Mouse (Mus musculus) gastrocnemius, postnatal 10 days (tissue): ENCODE data around the gene Stx6. TPM values are rescaled to one million over a fixed set of nuclear protein-coding genes. Genes with fewer than 3 reads are reported as not detected.

ENCODE experiments used
- DNase-seq: peaks from one replicate; pipeline ENCODE4 v3.0.0; 2021; ENCODE audit warnings: mixed read lengths
- total RNA-seq, 2 experiments: library from RNA; stranded (reverse); gene quantifications; 2 replicates each; pipeline ENCODE4 v1.2.3; 2021

Gene Stx6
- total RNA-seq, 2 experiments from 2014 or later, result 26.8 to 27.4 TPM

DNA sequence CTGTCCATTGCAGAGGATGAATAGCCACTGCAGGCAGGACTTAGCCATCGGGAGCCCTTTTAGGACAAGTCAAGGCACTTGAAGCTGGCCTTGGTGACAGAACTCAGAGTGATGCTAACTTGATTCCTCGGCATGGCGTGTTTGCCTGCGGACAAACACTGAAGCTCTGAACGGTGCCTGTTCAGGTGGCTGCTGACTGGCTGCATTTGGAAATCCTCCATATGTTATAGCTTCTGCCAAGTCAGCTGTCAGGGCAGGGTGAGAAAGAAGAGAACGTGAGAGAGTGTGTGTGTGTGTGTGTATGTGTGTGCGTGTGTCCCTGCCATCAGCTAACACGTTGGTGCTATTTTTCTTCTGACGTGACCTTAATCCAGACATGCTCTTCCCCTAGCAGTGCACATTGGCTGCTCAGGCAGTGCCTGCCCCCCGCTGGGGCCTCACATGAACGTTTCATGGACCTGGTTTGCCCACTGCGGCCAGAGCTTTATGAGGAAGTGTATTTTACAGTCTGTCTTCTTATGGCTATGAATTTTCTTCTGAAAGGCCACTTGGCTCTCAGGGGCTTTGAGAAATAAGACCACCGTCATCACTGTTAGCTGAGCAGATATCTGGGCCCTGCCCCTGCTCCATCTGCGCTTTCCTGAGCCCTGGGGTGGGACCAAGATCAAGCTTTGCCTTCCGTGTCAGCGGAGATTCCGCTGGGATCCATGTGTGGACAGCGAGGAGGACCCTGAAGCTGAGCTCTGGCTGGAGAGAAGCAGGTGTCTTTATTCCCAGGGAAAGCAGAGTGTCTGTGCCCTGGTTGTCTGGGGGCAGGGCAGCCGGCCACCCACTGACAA, 47.5 kb downstream of the Stx6 start:
- DNase-seq, result no peak

DNA sequence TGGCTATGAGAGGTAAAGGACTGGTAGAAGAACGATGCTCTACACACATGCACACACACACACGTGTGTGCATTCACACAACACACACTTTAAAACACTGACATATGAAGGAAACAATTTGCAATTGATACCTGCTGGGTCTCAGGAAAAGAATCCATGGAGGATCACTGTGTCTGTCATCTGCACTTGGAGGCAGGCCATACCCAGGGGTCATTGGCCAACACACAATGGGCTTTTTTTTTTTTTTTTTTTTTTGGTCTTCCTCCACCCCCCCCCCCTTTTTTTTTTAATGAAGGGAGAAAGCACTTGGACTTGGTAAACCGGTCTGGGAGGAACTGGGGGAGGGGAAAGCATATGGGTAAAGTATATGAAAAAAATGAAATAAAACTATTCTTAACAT, 49.3 kb downstream of the Stx6 start:
- no peak for DNase-seq

DNA sequence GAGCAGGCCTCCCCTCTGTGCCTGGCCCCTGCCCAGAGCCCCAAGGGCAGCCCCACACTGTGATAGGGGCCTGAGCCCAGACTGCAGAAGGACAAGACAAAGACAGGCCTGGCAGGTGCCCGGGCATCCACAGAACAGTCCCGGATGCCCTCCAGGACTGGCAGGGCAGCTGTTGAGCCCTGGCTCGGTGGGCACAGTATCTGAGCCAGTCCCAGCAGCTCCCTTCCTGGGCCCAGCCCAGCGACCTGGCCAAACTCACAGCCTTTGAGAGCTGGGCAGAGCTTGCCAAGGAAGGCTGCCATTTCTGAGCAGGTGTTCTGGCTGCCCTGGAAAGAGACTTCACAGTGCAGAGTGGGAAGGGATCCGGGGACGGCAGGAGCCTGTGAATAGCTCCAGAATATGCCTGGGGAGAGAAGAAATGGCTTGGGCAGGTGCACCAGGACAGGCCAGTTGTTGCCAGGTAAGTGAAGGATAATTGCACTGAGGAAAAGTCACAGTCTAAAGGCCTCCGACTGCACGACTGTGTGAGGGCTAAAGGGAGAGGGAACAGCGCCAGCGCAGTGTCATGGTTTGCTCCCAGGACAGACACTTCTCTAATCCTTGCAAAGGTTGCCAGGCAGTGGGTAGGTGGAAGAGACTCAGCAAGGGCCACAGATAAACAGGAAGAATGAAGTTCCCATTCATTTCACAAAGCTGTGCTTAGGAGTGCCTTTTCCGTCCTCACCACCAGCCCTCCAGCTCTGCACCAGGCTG, 51.7 kb downstream of the Stx6 start:
- DNase-seq, result peak; percentile 70

DNA sequence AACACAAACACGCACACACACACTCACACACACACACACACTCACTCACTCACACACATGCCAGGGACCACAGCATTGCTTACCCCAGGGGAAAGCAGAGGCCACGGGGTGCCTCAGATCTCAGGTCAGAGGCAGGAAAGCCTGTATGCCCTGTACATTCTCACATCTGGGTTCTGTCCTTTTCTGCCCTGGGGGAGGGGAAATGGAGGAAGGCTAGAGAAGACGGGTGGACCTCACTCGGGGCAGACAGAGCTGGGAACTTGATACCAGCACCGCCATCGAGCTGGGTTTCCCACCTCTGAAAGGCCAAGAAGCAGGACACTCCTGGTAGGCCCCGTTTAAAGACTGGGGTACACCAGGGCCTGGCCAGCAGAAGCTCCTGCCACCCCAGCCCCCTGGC, 52.5 kb downstream of the Stx6 start:
- DNase-seq, result no peak

DNA sequence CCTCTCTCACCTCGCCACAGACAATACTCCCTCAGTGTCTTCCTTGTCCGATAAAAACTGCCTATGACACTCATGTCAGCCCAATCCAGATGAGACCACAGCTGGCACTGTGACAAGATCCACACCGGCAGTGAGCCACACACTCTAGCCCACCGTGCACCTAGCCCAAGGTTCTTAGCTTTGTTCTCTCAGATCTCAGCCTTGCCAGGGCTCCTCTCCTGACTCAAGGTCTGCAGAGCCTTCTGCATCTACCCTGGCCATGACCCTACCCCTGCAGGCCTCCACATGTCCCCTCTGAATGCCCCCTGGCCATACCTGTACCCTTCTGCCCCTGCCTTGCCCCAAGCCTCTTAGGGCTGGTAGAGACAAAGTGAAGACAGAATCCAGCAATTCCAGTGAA, 53.6 kb downstream of the Stx6 start:
- DNase-seq, result no peak

DNA sequence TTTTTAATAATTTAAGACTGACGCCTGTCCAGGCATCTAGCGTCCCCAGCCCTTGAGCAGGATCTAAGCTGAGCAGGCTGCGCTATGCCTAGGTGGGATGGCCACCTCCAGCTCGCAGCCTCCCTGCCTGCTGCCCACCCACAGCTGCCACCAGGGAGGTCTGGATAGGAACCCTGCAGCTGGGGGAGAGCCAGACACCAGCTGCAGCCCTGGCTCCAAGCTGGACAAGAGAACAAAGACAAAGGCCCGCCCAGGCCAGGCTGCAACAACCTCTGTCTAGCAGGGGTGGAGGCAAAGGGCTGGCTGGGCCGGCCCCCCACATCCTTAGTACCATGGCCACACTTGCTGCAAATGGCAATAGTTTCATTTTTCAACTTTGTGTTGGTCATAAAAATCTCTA, 54.0 kb downstream of the Stx6 start:
- no peak for DNase-seq

DNA sequence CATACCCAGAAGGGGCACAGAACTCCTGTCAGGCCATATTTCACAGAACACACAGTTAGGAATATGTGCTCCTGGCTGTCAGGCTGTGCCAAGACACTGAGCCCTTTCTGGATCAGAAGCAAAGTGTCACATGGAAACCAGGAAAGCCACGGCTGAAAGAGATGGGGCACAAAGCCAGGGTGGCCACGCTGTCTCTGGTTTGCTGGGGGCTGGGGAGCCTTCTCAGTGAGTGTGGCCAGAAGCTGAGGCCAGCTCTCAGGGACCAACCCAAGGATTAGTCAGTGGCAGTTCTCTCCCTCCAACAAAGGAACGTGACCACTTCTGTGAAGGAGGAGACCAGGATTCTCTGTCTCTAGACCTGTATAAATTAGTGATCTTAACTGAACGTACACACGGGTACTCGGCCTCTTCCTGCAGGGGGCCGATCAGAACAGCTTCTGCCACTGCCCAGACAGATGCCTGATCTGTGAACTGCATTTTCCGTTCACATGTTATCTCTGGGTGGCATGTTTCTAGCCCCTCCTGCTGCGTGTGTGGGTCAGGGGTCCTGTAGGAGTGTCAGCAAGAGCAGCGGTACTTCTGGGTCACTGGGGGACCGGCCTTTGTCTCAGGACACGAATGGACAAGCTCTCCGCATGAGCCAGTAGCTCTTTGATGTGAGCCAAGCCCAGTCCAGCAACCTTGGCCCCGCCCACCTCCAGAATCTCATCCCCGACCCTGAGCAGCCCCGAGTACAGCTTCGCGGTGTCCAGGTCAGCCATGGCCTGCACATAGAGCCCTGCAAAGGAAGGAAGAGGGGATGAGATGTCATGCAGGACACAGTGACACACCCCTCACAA, 54.6 kb downstream of the Stx6 start:
- DNase-seq, result no peak

DNA sequence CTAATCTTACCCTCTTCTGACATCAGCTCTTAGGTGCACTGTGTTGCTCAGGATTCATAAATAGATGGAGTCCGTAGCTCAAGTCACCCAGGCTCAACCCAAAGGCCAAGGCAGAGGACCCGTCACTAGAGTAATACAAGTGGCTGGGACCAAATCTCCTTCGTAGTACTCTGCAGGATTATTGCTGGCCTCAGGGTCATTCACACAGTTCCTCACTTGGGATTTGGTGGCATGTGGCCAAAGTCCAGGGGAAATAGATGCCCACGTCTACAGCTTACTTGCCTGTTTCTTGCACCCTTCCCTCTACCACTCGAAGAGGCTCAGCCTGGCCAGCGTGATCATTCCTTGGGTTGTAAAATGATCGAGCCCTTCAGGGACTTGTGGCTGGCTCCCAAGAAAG, 55.4 kb downstream of the Stx6 start:
- DNase-seq, result no peak

DNA sequence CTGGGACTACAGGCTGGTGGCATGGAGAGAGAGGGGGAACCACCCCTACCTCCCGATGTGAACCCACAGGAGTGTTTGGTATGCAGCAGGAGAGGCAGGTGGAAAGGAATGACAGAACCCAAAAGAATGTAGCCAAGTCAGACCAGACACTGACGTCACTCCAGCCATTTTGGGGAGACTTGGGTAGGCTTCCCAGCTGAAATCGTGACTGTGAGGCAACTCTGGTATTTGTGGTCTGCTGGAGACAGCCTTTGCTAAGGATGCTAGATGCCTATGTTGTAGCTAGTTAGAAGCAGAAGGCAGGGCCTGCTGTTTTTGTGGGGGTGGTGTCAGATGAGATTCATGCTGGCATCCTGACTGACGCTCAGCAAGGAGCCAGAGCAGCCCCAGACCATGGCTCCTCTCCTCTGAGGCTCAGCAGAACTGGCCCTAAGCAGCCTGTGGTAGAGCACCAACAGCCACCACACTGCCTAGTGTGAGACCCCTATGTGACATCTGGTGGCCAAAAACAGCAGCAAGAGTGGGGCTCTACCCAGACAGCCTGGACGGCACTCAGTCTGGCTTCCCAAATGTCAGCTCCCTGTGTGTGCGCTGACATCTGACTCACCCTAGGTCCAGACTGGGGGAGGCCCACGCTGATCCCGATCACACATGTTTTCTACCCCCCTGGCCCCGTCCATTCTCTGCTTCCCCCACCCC, 56.7 kb downstream of the Stx6 start:
- DNase-seq, result no peak

DNA sequence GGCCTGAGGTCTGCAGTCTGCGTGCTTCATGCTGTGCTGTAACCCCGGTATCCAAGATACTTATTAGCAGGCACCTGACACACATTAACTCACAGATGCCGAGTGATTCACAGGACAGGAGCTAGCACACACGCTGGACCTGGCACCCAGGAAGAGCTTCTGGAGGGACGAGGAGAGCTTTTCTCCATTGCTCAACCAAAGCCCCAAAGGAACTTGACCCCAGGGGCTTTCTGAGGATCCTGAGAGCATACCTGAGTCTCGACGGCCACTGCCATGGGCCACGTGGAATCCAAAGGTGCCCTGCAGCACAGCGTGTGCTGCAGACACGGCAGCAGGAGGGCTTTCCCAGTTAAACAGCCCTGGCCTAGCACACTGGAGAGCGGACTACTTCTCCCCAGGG, 57.8 kb downstream of the Stx6 start:
- DNase-seq, result no peak

DNA sequence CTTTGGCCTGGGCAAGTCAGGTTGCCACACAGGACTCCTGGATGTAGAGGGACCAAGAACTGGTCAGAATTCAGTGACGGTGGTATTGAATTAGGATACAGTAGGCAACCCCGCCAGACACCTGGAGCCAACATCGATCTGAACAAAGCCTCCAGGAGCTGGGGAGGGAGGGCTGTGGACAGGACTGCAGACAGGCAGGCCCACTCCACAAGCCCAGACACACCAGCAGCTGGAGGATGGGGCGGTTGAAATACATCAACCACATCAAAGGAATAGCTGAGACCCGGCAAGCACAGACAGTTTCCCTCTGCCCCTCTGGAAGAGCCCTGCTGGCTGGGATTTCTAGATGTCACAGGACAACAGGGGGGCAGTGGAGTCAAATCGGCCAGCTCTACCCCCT, 58.3 kb downstream of the Stx6 start:
- no peak for DNase-seq

DNA sequence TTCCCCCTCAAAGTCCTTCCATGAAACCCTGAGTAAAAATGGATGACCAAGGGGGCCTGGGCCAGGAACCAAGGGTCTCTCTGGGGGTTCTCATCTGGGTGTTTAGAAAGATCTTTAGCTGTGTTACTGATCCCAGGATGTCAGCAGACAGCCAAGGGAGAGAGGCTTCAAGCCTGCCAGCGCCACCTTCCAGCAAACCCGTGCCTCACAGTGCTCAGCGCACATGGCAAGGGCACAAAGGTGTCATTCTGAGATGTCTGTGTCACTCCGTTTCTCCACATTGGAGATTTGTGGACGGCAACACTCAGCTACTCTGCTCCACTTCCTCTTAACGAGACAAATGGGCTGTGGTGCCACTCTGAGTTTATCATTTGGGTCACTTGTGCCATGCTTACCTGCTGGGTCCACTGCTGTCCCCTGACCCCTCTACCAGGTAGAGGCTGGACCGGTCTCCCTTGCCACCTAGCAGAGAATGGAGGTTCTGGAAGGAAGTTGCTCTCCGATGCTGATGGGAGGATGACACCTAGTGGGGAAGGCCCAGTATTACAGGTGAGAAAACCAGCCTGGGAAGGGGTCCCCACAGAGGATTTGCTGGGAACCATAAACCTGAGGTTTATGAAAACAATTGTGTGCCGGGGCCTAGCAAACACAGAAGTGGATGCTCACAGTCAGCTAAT, 59.5 kb downstream of the Stx6 start:
- no peak for DNase-seq

DNA sequence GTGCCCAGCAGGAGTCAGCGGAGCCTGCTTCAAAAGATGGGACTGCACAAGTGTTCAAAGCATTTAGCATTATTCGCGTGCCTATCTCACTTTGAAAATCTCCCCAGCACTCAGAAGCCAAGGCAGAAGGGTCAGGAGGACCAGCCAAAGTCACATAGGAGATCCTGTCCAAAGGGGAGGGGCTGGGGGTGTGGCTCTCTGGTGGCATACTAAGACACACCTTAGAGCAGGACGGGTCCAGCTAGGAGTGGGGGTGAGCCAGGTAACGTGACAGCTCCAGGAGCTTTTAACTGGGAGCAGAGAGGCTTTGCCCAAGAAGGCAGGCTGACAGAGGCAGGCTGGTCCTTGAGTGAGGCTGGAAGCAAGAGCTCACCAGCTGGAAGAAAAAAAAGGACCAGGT, 60.4 kb downstream of the Stx6 start:
- no peak for DNase-seq

DNA sequence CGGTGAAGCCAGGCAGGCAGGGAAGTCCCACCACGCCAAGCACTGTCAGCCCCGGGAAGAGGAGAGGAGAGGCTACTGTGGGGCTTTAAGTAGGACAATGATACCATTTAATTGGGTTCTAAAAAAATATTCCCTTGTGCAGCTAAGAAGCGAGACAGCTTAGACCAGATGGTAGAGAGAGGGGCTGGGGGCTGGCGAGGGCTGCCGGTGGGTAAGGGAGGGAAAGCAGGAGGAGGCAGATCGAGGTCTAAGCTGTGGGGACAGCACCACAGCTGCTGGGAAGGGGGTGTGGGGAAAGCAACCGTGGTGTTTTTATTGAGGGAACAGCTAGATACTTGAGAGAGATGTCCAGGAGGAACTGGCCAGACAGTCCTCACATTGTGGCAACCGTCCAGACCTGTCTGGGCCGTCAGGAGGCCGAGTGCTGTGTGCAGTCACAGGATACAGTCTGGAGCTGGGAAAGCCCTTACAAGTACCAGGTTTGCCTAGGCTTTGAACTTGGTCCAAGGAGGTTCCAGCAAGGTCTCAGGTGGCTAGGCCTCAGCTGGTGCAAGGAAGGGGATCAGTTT, 63.7 kb downstream of the Stx6 start:
- no peak for DNase-seq

DNA sequence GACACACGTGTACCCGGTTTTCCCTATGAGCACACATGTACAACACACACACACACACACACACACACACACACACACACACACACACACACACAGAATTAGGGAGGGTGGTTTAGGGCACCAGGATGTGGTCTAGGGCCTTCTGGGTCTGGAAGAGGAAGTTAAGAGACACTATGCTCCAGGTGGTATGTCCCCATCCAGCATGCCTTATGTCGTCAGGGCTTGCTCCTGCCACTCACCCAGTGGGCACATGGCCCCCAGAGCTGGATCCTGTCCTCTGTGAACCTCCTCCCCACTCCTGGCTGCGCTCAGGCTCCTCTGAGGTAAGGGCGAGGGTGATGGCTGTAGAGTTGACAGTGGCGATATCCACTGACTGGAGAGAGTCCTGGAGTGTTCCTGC, 64.5 kb downstream of the Stx6 start:
- DNase-seq, result no peak

DNA sequence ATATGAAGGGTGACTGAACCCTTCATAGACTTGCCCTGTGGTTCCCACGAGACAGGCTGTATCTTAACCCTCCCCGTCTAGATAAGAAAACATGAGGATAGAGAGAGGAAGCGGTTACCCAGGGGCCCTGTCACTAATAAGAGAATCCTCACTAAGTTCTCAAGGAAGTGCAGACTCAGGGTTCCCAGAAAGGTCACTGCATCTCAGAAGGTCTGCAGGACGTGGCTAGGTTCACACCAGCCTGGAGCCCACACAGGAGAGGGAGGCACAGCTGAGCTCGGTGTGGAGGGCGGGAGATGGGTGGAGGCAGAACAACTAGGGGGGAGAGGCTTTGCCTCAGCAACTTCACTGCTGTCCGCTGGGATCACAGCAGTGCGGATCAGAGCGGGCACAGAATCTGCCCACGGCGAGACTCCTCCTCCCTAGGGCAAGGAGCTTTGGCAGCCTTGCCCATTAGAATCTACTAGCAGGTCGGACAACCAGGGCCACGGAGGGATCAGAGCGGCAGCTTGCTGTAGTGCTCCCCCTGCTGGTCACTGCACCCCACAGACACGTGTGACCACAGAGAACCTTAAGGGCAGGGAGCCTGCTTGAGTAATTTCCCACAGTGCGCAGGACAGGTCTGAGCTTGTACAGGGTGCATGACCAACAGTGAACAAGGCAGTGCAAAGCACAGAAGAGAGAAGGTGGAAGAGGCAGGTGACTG, 65.5 kb downstream of the Stx6 start:
- peak; percentile 88 for DNase-seq

DNA sequence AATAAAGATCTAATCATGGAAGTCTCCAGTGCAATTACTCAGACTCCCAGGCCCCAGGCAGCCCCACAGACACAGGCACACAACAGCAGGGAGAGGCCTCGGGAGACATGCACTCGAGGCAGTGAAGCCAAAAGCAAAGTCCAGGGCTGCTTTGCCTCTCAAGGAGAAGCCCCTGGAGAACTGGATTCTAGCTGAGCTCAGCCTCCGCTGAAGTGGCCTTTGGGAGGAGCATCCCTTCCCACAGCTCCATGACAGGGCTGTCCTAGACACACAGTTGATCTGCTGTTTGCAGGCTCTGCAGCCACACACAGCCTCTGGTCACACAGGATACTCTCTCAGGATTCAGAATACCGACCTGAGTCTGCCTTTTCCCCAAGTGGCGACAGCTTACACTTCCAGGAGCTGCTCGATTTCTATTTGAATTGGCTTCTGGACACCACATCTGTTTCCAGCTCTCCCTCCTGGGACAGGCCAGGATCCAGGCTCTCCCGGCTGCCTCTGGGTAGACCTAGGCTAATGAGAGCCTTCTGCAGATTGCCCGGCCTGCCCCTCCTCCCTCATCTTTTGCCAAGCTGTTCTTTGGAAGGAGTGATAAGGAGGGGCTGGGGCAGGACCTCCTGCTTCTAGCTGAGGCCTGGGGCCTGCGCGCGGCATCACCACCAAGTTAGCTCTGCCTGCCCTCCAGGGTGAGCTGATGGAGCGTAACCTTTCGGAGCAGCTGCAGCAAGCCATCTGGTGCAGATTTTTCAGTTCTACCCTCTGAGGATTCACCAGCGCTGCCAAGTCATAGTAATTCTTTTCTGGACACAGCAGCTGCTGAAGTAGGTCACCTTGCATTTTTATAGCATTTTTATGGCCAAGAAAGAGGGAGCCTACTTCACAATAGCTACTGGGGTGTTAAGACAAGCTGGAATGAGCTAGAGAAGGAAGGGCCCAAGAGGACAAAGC, 71.2 kb downstream of the Stx6 start:
- DNase-seq, result peak; percentile 54

DNA sequence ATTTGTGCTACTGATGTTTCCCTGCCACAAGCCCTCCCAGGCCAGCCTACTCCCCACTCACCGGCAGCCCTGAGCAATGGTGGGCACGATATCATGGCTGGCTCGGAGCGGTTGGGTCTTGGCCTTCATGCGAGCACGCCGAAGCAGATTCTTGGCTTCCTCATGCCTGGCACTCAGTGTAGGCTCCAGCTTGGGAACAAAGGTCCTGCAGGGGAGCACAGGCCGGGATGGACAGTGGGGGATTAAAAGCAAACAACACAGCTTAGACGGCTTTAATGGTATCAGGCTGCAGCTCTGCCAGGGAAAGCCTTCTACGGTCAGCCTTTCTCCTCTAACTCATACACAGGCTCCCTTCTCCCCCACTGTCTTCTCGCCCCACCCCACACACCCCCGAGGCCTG, 73.9 kb downstream of the Stx6 start:
- DNase-seq, result no peak

DNA sequence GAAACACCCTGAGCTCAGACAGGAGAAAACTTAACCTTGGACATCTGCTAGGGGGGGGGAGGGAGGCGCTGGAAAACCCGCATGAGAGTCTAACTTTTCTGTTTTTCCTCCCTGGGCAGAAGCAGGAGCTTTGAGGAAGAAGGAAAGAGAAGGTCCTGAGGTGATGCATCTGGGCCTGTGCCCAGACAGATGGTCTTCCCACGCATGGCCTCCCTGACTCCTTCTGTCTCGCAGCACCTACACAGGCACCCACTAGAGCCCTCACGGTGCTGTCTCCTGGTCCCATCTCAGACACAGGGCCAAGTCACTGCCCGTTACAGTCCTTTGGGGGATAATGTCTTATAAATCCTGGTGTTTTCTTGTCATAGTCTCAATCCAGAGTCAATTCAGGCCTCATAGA, 74.3 kb downstream of the Stx6 start:
- DNase-seq, result no peak
